Mouse (Mus musculus) liver, embryonic 14.5 days (tissue): Measurements from ENCODE around the gene Alx3. TPM values are rescaled to one million over a fixed set of nuclear protein-coding genes. Genes with fewer than 3 reads are reported as not detected.
"Not testable (repeated sequence)": the region's sequence is repeated elsewhere in the genome, so short reads cannot be mapped to it uniquely, and the experiment has no call there.

ENCODE experiments used
- ATAC-seq: fragments of 200-750 bp; cut with Nextera tagmentation; 2 replicates; pipeline ENCODE4 v1.8.0; 2017; ENCODE audit warnings: moderate number of reproducible peaks, mild to moderate bottlenecking, moderate library complexity; ENCODE audit not compliant: insufficient read depth
- DNase-seq, 3 experiments: peaks; one replicate each; pipeline ENCODE4 v3.0.0-alpha.2; 2012 to 2013; ENCODE audit warnings: low read depth in 3 of 3, low spot score in 3 of 3
- H3K27ac ChIP-seq: fragments of 300-500 bp; sonication (generic); 2 replicates; pipeline ENCODE4 v1.5.1; 2014; ENCODE audit warnings: moderate library complexity, mild to moderate bottlenecking, control low read depth, inconsistent platforms
- H3K27me3 ChIP-seq: fragments of 300-500 bp; sonication (generic); 2 replicates; pipeline ENCODE4 v1.6.1; 2014; ENCODE audit warnings: mild to moderate bottlenecking, low read length, moderate library complexity; ENCODE audit not compliant: control insufficient read depth, insufficient read depth
- H3K36me3 ChIP-seq: fragments of 300-500 bp; sonication (generic); replicated peaks from 2 replicates; pipeline ENCODE4 v1.6.1; 2014; ENCODE audit warnings: low read depth; ENCODE audit not compliant: control insufficient read depth, insufficient read depth
- H3K4me1 ChIP-seq, 2 experiments: fragments of 200-500 bp in 1 of 2; fragments of 300-500 bp in 1 of 2; sonication (generic) in 1 of 2; replicated peaks; 2 replicates each; pipeline ENCODE4 v1.6.1; 2012 to 2014; ENCODE audit warnings: antibody characterized with exemption in 1 of 2, inconsistent platforms in 1 of 2, low read length in 1 of 2; ENCODE audit not compliant: control insufficient read depth in 2 of 2, insufficient read depth in 2 of 2
- H3K4me2 ChIP-seq: fragments of 300-500 bp; sonication (generic); 2 replicates; pipeline ENCODE4 v1.6.1; 2014; ENCODE audit warnings: low read depth, mild to moderate bottlenecking, control low read depth, moderate library complexity
- H3K4me3 ChIP-seq, 2 experiments: fragments of 200-500 bp in 1 of 2; fragments of 300-500 bp in 1 of 2; sonication (generic) in 1 of 2; 2 replicates each; pipeline ENCODE4 v1.5.1; 2012 to 2014; ENCODE audit warnings: low read depth in 2 of 2, low read length in 2 of 2, mild to moderate bottlenecking in 2 of 2, control low read depth in 1 of 2, inconsistent platforms in 1 of 2, moderate library complexity in 1 of 2; ENCODE audit not compliant: insufficient read depth in 1 of 2
- H3K9ac ChIP-seq: fragments of 300-500 bp; sonication (generic); replicated peaks from 2 replicates; pipeline ENCODE4 v1.6.1; 2014; ENCODE audit warnings: mild to moderate bottlenecking, control low read depth, moderate library complexity
- H3K9me3 ChIP-seq: fragments of 300-500 bp; sonication (generic); 2 replicates; pipeline ENCODE4 v1.6.1; 2016; ENCODE audit warnings: low read length, mixed read lengths; ENCODE audit not compliant: control insufficient read depth
- CTCF ChIP-seq: IDR thresholded peaks from 2 replicates; pipeline ENCODE4 v1.5.1; 2016; ENCODE audit warnings: antibody characterized with exemption, low read depth, control low read depth
- EP300 ChIP-seq: IDR thresholded peaks from 2 replicates; pipeline ENCODE4 v1.6.1; 2016; ENCODE audit warnings: antibody characterized with exemption, low read depth
- WGBS: fragments of 180-500 bp; shearing (Covaris S2); extraction: QIAGEN DNeasy Blood & Tissue Kit; methylation state at CpG from one replicate; pipeline ENCODE4 v1.1.7; 2014; ENCODE audit not compliant: insufficient replicate concordance; 5-methylcytosine and 5-hydroxymethylcytosine counted together
- polyA plus RNA-seq, 2 experiments: library from polyadenylated mRNA; depleted of rRNA in 1 of 2; stranded (reverse) in 1 of 2; unstranded in 1 of 2; fragments of >200 nt; fragmentation: Nextera tagmentation in 1 of 2; extraction: Ambion mirVana in 1 of 2; gene quantifications; 2 replicates each; pipeline versions ENCODE4 v1.2.1 to v1.2.3; 2012 to 2014

Gene Alx3
- polyA plus RNA-seq, 2 experiments = not detected

DNA sequence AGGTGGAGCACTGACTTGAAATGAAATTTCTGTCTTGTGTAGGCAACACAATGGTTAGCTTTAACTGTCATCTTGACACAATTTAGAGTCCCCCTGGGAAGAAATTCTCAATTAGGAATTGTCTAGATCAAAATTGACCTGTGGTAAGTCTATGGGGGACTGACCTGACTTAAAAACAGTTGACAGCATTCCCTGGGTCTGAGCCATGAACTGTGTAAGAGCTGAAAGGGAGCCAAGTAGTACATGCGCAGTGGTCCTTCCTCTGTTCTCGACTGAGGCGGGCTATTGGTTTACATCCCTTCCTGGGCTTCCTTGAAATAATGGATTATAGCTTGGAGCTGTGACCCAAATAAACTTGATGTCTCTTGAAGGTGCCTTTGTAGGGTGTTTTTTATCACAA, 52.1 kb downstream of the Alx3 start:
- Histone ChIP-seq H3K27me3 (no peaks in the 10 kb centered on the region), H3K4me1 (no peaks in the 10 kb centered on the region), H3K36me3 (no peaks in the 10 kb centered on the region), H3K4me3 (no peak overlapping the region), H3K9me3 (no peaks in the 10 kb centered on the region), H3K27ac (no peak overlapping the region), H3K4me2 (no peak overlapping the region), H3K9ac (no peak overlapping the region)
- ATAC-seq = no peak
- TF ChIP-seq EP300 (no peak), CTCF (no peak)
- 83% methylated on average over 3 of the region's 3 CpGs for WGBS
- no peak for DNase-seq

- 49% methylated on average over 5 of the region's 5 CpGs for WGBS
- H3K27ac ChIP-seq, DNase-seq, ATAC-seq, H3K9me3 ChIP-seq, H3K27me3 ChIP-seq, H3K9ac ChIP-seq, H3K36me3 ChIP-seq, H3K4me2 ChIP-seq, H3K4me3 ChIP-seq, H3K4me1 ChIP-seq: not testable (repeated sequence)
These were observed 55.4 kb downstream of the Alx3 start for GRCm38 (mm10) chr3:107650276-107650675.

DNA sequence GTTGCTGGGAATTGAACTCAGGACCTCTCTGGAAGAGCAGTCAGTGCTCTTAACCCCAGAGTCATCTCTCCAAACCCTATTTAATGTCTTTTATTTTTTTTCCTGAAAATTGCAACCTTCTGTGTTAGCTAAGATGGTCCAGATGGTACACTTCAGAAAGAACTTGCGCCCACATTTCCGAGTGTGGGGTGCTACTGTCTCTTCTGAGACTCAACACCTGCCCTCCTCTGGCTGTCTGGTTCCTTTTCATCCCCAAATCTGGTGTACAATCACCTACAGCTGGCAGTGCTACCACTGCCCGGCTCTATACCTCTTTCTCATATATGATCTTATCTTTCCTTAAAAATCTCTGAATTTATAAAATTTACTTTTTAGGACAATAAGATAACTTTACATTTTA, 58.1 kb downstream of the Alx3 start:
- DNase-seq = no peak
- H3K27me3 ChIP-seq = no peaks in the 10 kb centered on the region
- no peaks in the 10 kb centered on the region for H3K9me3 ChIP-seq
- WGBS = 70% methylated on average over 3 of the region's 3 CpGs
- ATAC-seq = no peak
- no peak overlapping the region for H3K9ac ChIP-seq
- H3K4me1 ChIP-seq = no peaks in the 10 kb centered on the region
- H3K4me2 ChIP-seq = no peak overlapping the region
- H3K27ac ChIP-seq = no peak overlapping the region
- TF ChIP-seq CTCF = no peak
- TF ChIP-seq EP300 = no peak
- no peaks in the 10 kb centered on the region for H3K36me3 ChIP-seq
- H3K4me3 ChIP-seq = no peak overlapping the region

GRCm38 (mm10) chr3:107654861-107655260, 60.0 kb downstream of the Alx3 start:
- Histone ChIP-seq H3K36me3 (no peaks in the 10 kb centered on the region), H3K9ac (no peak overlapping the region), H3K27ac (no peak overlapping the region), H3K4me3 (no peak overlapping the region), H3K27me3 (no peaks in the 10 kb centered on the region), H3K4me1 (no peaks in the 10 kb centered on the region), H3K4me2 (no peak overlapping the region), H3K9me3 (no peaks in the 10 kb centered on the region)
- no peak for DNase-seq
- ATAC-seq = no peak
- TF ChIP-seq CTCF (no peak), EP300 (no peak)
- 65% methylated on average over 3 of the region's 3 CpGs for WGBS

Other genes with a start within 250 kb of the Alx3 start
- gene Kcnc4, start 135.5 kb upstream of the Alx3 start, polyA plus RNA-seq (2012; rRNA removed) = 0.01 TPM in 1 of 2 replicates, not detected in the other
- not detected in 2 replicates for gene Kcnc4, start 135.5 kb upstream of the Alx3 start, polyA plus RNA-seq (2014; fragmentation: Nextera tagmentation; extraction: Ambion mirVana)
- gene Slc6a17, start 77.0 kb upstream of the Alx3 start, polyA plus RNA-seq (2012; rRNA removed) = 0.12 and 0.15 TPM in 2 replicates
- 0.11 TPM in 1 of 2 replicates, not detected in the other for gene Slc6a17, start 77.0 kb upstream of the Alx3 start, polyA plus RNA-seq (2014; fragmentation: Nextera tagmentation; extraction: Ambion mirVana)
- not detected in 2 replicates for gene Ubl4b, start 40.0 kb upstream of the Alx3 start, polyA plus RNA-seq (2012; rRNA removed)
- gene Ubl4b, start 40.0 kb upstream of the Alx3 start, polyA plus RNA-seq (2014; fragmentation: Nextera tagmentation; extraction: Ambion mirVana) = not detected in 2 replicates
- not detected in 2 replicates for gene Gm10961, start 36.3 kb downstream of the Alx3 start, polyA plus RNA-seq (2012; rRNA removed)
- gene Gm10961, start 36.3 kb downstream of the Alx3 start, polyA plus RNA-seq (2014; fragmentation: Nextera tagmentation; extraction: Ambion mirVana) = not detected in 2 replicates
- gene Strip1, start 36.7 kb downstream of the Alx3 start, polyA plus RNA-seq (2012; rRNA removed) = 9.1 and 9.9 TPM in 2 replicates
- 9.0 and 10.7 TPM in 2 replicates for gene Strip1, start 36.7 kb downstream of the Alx3 start, polyA plus RNA-seq (2014; fragmentation: Nextera tagmentation; extraction: Ambion mirVana)
- gene Ahcyl1, start 101.5 kb downstream of the Alx3 start, polyA plus RNA-seq (2012; rRNA removed) = 22.9 and 30.1 TPM in 2 replicates
- gene Ahcyl1, start 101.5 kb downstream of the Alx3 start, polyA plus RNA-seq (2014; fragmentation: Nextera tagmentation; extraction: Ambion mirVana) = 28.6 and 29.8 TPM in 2 replicates
- 3.7 and 4.4 TPM in 2 replicates for gene Csf1, start 165.4 kb downstream of the Alx3 start, polyA plus RNA-seq (2012; rRNA removed)
- gene Csf1, start 165.4 kb downstream of the Alx3 start, polyA plus RNA-seq (2014; fragmentation: Nextera tagmentation; extraction: Ambion mirVana) = 5.9 and 6.1 TPM in 2 replicates